In the genomic region with DNA sequence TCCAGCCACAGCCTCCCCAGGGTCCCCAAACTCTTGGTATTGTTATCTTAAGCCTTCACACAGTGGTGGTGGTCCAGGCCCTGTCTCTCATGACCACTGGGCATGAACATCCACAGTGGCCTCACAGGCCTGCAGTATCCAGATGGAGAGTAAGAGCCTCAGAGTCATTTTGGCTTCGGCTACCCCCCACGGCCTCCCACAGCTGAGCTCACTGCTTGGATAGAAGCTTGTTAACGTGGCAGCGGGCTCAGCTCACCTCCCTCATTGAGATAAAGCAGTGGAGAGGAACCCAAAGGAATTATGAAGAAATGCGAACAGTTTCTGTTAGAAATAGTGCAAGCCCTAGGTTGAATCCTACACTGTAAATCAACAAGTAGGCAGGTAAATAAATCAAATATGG, we compare ENCODE assay signal across 27 mouse cellular contexts. TPM values are rescaled to one million over a fixed set of nuclear protein-coding genes. Genes with fewer than 3 reads are reported as not detected.
DNase-seq lines count a peak whose midpoint lies in the region; ATAC-seq and TF ChIP-seq lines count a peak whose summit lies in the region.
"Had no signal": no experiment of that assay in that cellular context is flagged by ENCODE, and none has a peak within 500 bp of the region (broad histone marks: within the 10 kb centered on the region; RNA-seq: fewer than 3 reads in every experiment).

No protein-coding gene starts in this region.

- H3K4me3 ChIP-seq in heart, embryonic 15.5 days = no peak overlapping the region
- no peak overlapping the region for H3K4me3 ChIP-seq in stomach, embryonic 16.5 days (replicated peaks; ENCODE audit: low read length)
- no peak overlapping the region for H3K4me3 ChIP-seq in stomach, postnatal 0 days (ENCODE audit: low read depth, low read length)
- H3K4me3 ChIP-seq: embryonic facial prominence, embryonic 13.5 days; erythroblast, embryonic 14.5 days; forebrain, embryonic 12.5 days; forebrain, embryonic 15.5 days; heart, embryonic 13.5 days had no signal

- peak; percentile 63; the same call in 1 of the 2 replicates for ATAC-seq in frontal cortex, adult (ENCODE audit: low TSS enrichment)
- no peak for ATAC-seq in heart, embryonic 15.5 days (replicated peaks; ENCODE audit: insufficient number of reproducible peaks, insufficient read depth, low FRiP score, low read depth)
- ATAC-seq in stomach, embryonic 16.5 days (ENCODE audit: insufficient read depth, low FRiP score) = no peak
- ATAC-seq in stomach, postnatal 0 days (ENCODE audit: low FRiP score, low TSS enrichment) = no peak
- ATAC-seq: forebrain, embryonic 15.5 days; hindbrain, postnatal 0 days; inflammation-experienced regulatory T-cells, adult 6 months; intestine, embryonic 16.5 days; Patski had no signal

- no peak overlapping the region for H3K27ac ChIP-seq in heart, embryonic 15.5 days
- no peak overlapping the region for H3K27ac ChIP-seq in stomach, embryonic 16.5 days (ENCODE audit: low read length)
- H3K27ac ChIP-seq in stomach, postnatal 0 days (replicated peaks) = no peak overlapping the region
- H3K27ac ChIP-seq: embryonic facial prominence, embryonic 13.5 days; forebrain, embryonic 12.5 days; forebrain, embryonic 15.5 days; heart, embryonic 13.5 days; hindbrain, embryonic 14.5 days; hindbrain, postnatal 0 days had no signal

- H3K4me1 ChIP-seq in heart, embryonic 15.5 days (replicated peaks) = peaks cover 13% of the 10 kb centered on the region; the same call in 1 of the 2 replicates
- H3K4me1 ChIP-seq in stomach, embryonic 16.5 days (ENCODE audit: control insufficient read depth, insufficient read depth, low read length) = peaks cover 3% of the 10 kb centered on the region; the same call in 1 of the 2 replicates
- 0 out of 2 replicates have a peak, but pooled peaks cover 2% of the 10 kb centered on the region for H3K4me1 ChIP-seq in stomach, postnatal 0 days (replicated peaks; ENCODE audit: control insufficient read depth, insufficient read depth)
- H3K4me1 ChIP-seq: forebrain, embryonic 15.5 days had no signal

- no peak for TF ChIP-seq EP300 in stomach, postnatal 0 days (optimal IDR thresholded peaks at IDR 0.05)

- H3K9ac ChIP-seq in heart, embryonic 15.5 days = 0 out of 2 replicates have a peak overlapping the region, but pooled peaks have one; percentile 21
- H3K9ac ChIP-seq in stomach, embryonic 16.5 days (ENCODE audit: low read length) = 0 out of 2 replicates have a peak overlapping the region, but pooled peaks have one; percentile 14
- H3K9ac ChIP-seq in stomach, postnatal 0 days (ENCODE audit: low read length) = no peak overlapping the region
- H3K9ac ChIP-seq: embryonic facial prominence, embryonic 13.5 days; forebrain, embryonic 12.5 days; forebrain, embryonic 15.5 days; heart, embryonic 13.5 days; hindbrain, embryonic 14.5 days had no signal

- TF ChIP-seq CTCF in stomach, postnatal 0 days (IDR thresholded peaks at IDR 0.05; ENCODE audit: low read depth) = no peak

- no peak for DNase-seq in frontal cortex, adult 2 months (ENCODE audit: extremely low spot score in 1 of 2, low spot score in 1 of 2)
- DNase-seq in heart, adult 9 months (ENCODE audit: low spot score in 2 of 2) = no peak
- DNase-seq in stomach, postnatal 0 days (ENCODE audit: low spot score) = no peak
- DNase-seq: adrenal gland, postnatal 10 days; adrenal gland, postnatal 36 days; B cell, adult 2 months; cerebellum, adult 18-20 months; cerebellum, adult 9-10 months; cerebellum, postnatal 14 days; gastrocnemius, postnatal 36 days; heart, postnatal 36 days; kidney, adult 18-20 months had no signal

- no peak overlapping the region for H3K4me2 ChIP-seq in heart, embryonic 15.5 days
- no peak overlapping the region for H3K4me2 ChIP-seq in stomach, embryonic 16.5 days (ENCODE audit: low read depth, low read length)
- H3K4me2 ChIP-seq in stomach, postnatal 0 days (replicated peaks; ENCODE audit: low read depth) = no peak overlapping the region
- H3K4me2 ChIP-seq: embryonic facial prominence, embryonic 13.5 days; forebrain, embryonic 12.5 days; forebrain, embryonic 15.5 days; heart, embryonic 13.5 days; hindbrain, embryonic 14.5 days had no signal

- peaks cover 54% of the 10 kb centered on the region for H3K27me3 ChIP-seq in heart, embryonic 15.5 days
- H3K27me3 ChIP-seq in stomach, embryonic 16.5 days (ENCODE audit: control insufficient read depth, insufficient read depth, low read length) = no peaks in the 10 kb centered on the region
- no peaks in the 10 kb centered on the region for H3K27me3 ChIP-seq in stomach, postnatal 0 days (ENCODE audit: control insufficient read depth, insufficient read depth, low read length)
- H3K27me3 ChIP-seq: CH12.LX; forebrain, embryonic 15.5 days; Patski had no signal

- no peaks in the 10 kb centered on the region for H3K9me3 ChIP-seq in heart, embryonic 15.5 days (replicated peaks)
- H3K9me3 ChIP-seq in stomach, embryonic 16.5 days (replicated peaks; ENCODE audit: control insufficient read depth, low read length) = no peaks in the 10 kb centered on the region
- H3K9me3 ChIP-seq in stomach, postnatal 0 days (ENCODE audit: control insufficient read depth, low read length) = no peaks in the 10 kb centered on the region
- H3K9me3 ChIP-seq: embryonic facial prominence, embryonic 13.5 days; forebrain, embryonic 12.5 days; forebrain, embryonic 15.5 days; G1E; heart, embryonic 13.5 days had no signal

- H3K36me3 ChIP-seq in heart, embryonic 15.5 days = no peaks in the 10 kb centered on the region
- H3K36me3 ChIP-seq in stomach, embryonic 16.5 days (ENCODE audit: control insufficient read depth, insufficient read depth, low read length) = no peaks in the 10 kb centered on the region
- H3K36me3 ChIP-seq in stomach, postnatal 0 days (ENCODE audit: control insufficient read depth, insufficient read depth, low read length) = peaks cover 9% of the 10 kb centered on the region; the same call in 1 of the 2 replicates
- H3K36me3 ChIP-seq: embryonic facial prominence, embryonic 13.5 days; forebrain, embryonic 12.5 days; forebrain, embryonic 15.5 days; heart, embryonic 13.5 days had no signal

- WGBS in heart, embryonic 15.5 days = 72% methylated on average over 5 of the region's 5 CpGs
- WGBS in stomach, embryonic 16.5 days = 70% methylated on average over 5 of the region's 5 CpGs
- WGBS in stomach, postnatal 0 days = 71% methylated on average over 5 of the region's 5 CpGs

RNA-seq across cellular contexts. Expression of gene Fhdc1, which starts 32.4 kb away (rescaled TPM):
- polyA plus RNA-seq in frontal cortex, adult 2 months (2012; rRNA removed) = 4.7 and 5.2 TPM in 2 replicates
- 1.2 and 2.3 TPM in 2 replicates for polyA plus RNA-seq in heart, embryonic 15.5 days (2015; fragmentation: Nextera tagmentation; extraction: Ambion mirVana)
- polyA plus RNA-seq in stomach, embryonic 16.5 days (2015; fragmentation: Nextera tagmentation; extraction: Ambion mirVana) = 20.0 and 21.2 TPM in 2 replicates
- polyA plus RNA-seq in stomach, postnatal 0 days (2015; fragmentation: Nextera tagmentation; extraction: Ambion mirVana) = 17.8 and 19.5 TPM in 2 replicates
